Mouse (Mus musculus) liver, embryonic 11.5 days (tissue): ENCODE data around the gene Mrpl43. TPM values are rescaled to one million over a fixed set of nuclear protein-coding genes. Genes with fewer than 3 reads are reported as not detected.

ENCODE experiments used
- ATAC-seq: fragments of 200-750 bp; cut with Nextera tagmentation; replicated peaks from 2 replicates; pipeline ENCODE4 v1.8.0; 2017; ENCODE audit warnings: moderate number of reproducible peaks, mild to moderate bottlenecking, moderate TSS enrichment, moderate library complexity; ENCODE audit not compliant: low FRiP score
- DNase-seq: peaks from one replicate; pipeline ENCODE4 v3.0.0-alpha.2; 2017; ENCODE audit warnings: low spot score
- H3K27ac ChIP-seq: fragments of 300-500 bp; sonication (generic); 2 replicates; pipeline ENCODE4 v1.5.1; 2014; ENCODE audit warnings: mild to moderate bottlenecking, low read depth, low read length, control low read depth
- H3K27me3 ChIP-seq: fragments of 300-500 bp; sonication (generic); replicated peaks from 2 replicates; pipeline ENCODE4 v1.6.1; 2014; ENCODE audit warnings: low read length, mixed read lengths; ENCODE audit not compliant: control insufficient read depth, insufficient read depth
- H3K36me3 ChIP-seq: fragments of 300-500 bp; sonication (generic); 2 replicates; pipeline ENCODE4 v1.6.1; 2014; ENCODE audit warnings: mild to moderate bottlenecking, low read length, moderate library complexity, mixed read lengths; ENCODE audit not compliant: control insufficient read depth, insufficient read depth
- H3K4me1 ChIP-seq: fragments of 300-500 bp; sonication (generic); replicated peaks from 2 replicates; pipeline ENCODE4 v1.6.1; 2014; ENCODE audit warnings: low read length, mixed read lengths; ENCODE audit not compliant: control insufficient read depth, insufficient read depth
- H3K4me2 ChIP-seq: fragments of 300-500 bp; sonication (generic); 2 replicates; pipeline ENCODE4 v1.6.1; 2014; ENCODE audit warnings: mild to moderate bottlenecking, control low read depth, moderate library complexity
- H3K4me3 ChIP-seq: fragments of 300-500 bp; sonication (generic); 2 replicates; pipeline ENCODE4 v1.5.1; 2014; ENCODE audit warnings: low read depth, low read length, control low read depth
- H3K9ac ChIP-seq: fragments of 300-500 bp; sonication (generic); 2 replicates; pipeline ENCODE4 v1.6.1; 2014; ENCODE audit warnings: low read depth, low read length, control low read depth
- H3K9me3 ChIP-seq: fragments of 300-500 bp; sonication (generic); 2 replicates; pipeline ENCODE4 v1.6.1; 2016; ENCODE audit warnings: low read length, inconsistent platforms, mixed read lengths; ENCODE audit not compliant: control insufficient read depth
- WGBS: fragments of 180-500 bp; shearing (Covaris S2); extraction: QIAGEN DNeasy Blood & Tissue Kit; methylation state at CpG from one replicate; pipeline ENCODE4 v1.1.7; 2014; 5-methylcytosine and 5-hydroxymethylcytosine counted together
- polyA plus RNA-seq: library from polyadenylated mRNA; unstranded; fragments of >200 nt; fragmentation: Nextera tagmentation; extraction: Ambion mirVana; gene quantifications from 2 replicates; pipeline ENCODE4 v1.2.1, GENCODE M21; 2014

Gene Mrpl43
- polyA plus RNA-seq, 1 experiment from 2014 or later: 65.3 TPM

GRCm38 (mm10) chr19:45031780-45032179 lies 25.5 kb upstream of the Mrpl43 start:
- no peaks in the 10 kb centered on the region for H3K9me3 ChIP-seq
- H3K4me1 ChIP-seq: peaks cover 8% of the 10 kb centered on the region; the same call in 1 of the 2 replicates
- H3K9ac ChIP-seq: no peak overlapping the region
- H3K4me3 ChIP-seq: no peak overlapping the region
- peaks cover under 1% of the 10 kb centered on the region for H3K36me3 ChIP-seq
- 31% methylated on average over 4 of the region's 4 CpGs for WGBS
- no peak overlapping the region for H3K27ac ChIP-seq
- DNase-seq: peak; percentile 69
- H3K27me3 ChIP-seq: peaks cover 6% of the 10 kb centered on the region
- ATAC-seq: peak; percentile 35; the same call in 1 of the 2 replicates
- H3K4me2 ChIP-seq: no peak overlapping the region

GRCm38 (mm10) chr19:45030746-45031693 lies 24.8 kb upstream of the Mrpl43 start:
- Histone ChIP-seq H3K9me3 (no peaks in the 10 kb centered on the region), H3K4me3 (0 out of 2 replicates have a peak overlapping the region, but pooled peaks have one; percentile 18), H3K27ac (no peak overlapping the region), H3K27me3 (no peaks in the 10 kb centered on the region; the same call in 1 of the 2 replicates), H3K4me1 (peaks cover 8% of the 10 kb centered on the region; the same call in 1 of the 2 replicates), H3K36me3 (peaks cover 8% of the 10 kb centered on the region), H3K4me2 (peak overlapping the region; percentile 62), H3K9ac (no peak overlapping the region)
- ATAC-seq (no peak), DNase-seq (peak; percentile 63)
- 41% methylated on average over 20 of the region's 20 CpGs for WGBS

- no peaks in the 10 kb centered on the region for H3K9me3 ChIP-seq
- no peak overlapping the region for H3K9ac ChIP-seq
- no peak overlapping the region for H3K27ac ChIP-seq
- no peaks in the 10 kb centered on the region for H3K27me3 ChIP-seq
- H3K4me1 ChIP-seq: peaks cover 8% of the 10 kb centered on the region; the same call in 1 of the 2 replicates
- no peak overlapping the region for H3K4me3 ChIP-seq
- WGBS: 21% methylated on average over 8 of the region's 8 CpGs
- H3K4me2 ChIP-seq: no peak overlapping the region
- DNase-seq: peak; percentile 72
- peak; percentile 47 for ATAC-seq
- H3K36me3 ChIP-seq: peaks cover 17% of the 10 kb centered on the region
These were observed 23.9 kb upstream of the Mrpl43 start for GRCm38 (mm10) chr19:45030111-45030510.

GRCm38 (mm10) chr19:45029571-45029970 lies 23.3 kb upstream of the Mrpl43 start:
- Histone ChIP-seq H3K9me3 (no peaks in the 10 kb centered on the region), H3K36me3 (peaks cover 19% of the 10 kb centered on the region), H3K27ac (no peak overlapping the region), H3K4me3 (no peak overlapping the region), H3K9ac (no peak overlapping the region), H3K4me1 (peaks cover 8% of the 10 kb centered on the region), H3K4me2 (no peak overlapping the region), H3K27me3 (no peaks in the 10 kb centered on the region)
- WGBS: 53% methylated on average over 9 of the region's 9 CpGs
- DNase-seq (no peak), ATAC-seq (no peak)

- H3K4me2 ChIP-seq: no peak overlapping the region
- WGBS: 60% methylated on average over 19 of the region's 19 CpGs
- ATAC-seq: no peak
These were observed 22.5 kb upstream of the Mrpl43 start for GRCm38 (mm10) chr19:45028746-45029145.

GRCm38 (mm10) chr19:45027848-45028247 lies 21.6 kb upstream of the Mrpl43 start:
- 87% methylated on average over 6 of the region's 6 CpGs for WGBS
- no peak for ATAC-seq

More at GRCm38 (mm10) chr19:45028746-45029145, 22.5 kb upstream of the Mrpl43 start:
- H3K9me3 ChIP-seq: no peaks in the 10 kb centered on the region
- no peak overlapping the region for H3K9ac ChIP-seq
- H3K36me3 ChIP-seq: peaks cover 24% of the 10 kb centered on the region
- no peak for DNase-seq
- H3K4me3 ChIP-seq: no peak overlapping the region
- no peaks in the 10 kb centered on the region for H3K27me3 ChIP-seq
- no peak overlapping the region for H3K27ac ChIP-seq
- peaks cover 8% of the 10 kb centered on the region for H3K4me1 ChIP-seq

GRCm38 (mm10) chr19:45026958-45027670 lies 20.9 kb upstream of the Mrpl43 start:
- no peaks in the 10 kb centered on the region for H3K27me3 ChIP-seq
- H3K27ac ChIP-seq: no peak overlapping the region
- WGBS: 76% methylated on average over 6 of the region's 6 CpGs
- no peak overlapping the region for H3K4me2 ChIP-seq
- H3K4me3 ChIP-seq: no peak overlapping the region
- no peaks in the 10 kb centered on the region for H3K9me3 ChIP-seq
- H3K36me3 ChIP-seq: peaks cover 27% of the 10 kb centered on the region
- no peak overlapping the region for H3K9ac ChIP-seq
- peaks cover 8% of the 10 kb centered on the region for H3K4me1 ChIP-seq
- ATAC-seq (no peak), DNase-seq (no peak)

More at GRCm38 (mm10) chr19:45027848-45028247, 21.6 kb upstream of the Mrpl43 start:
- no peak overlapping the region for H3K4me2 ChIP-seq
- H3K4me1 ChIP-seq: peaks cover 8% of the 10 kb centered on the region
- no peak overlapping the region for H3K4me3 ChIP-seq
- peaks cover 27% of the 10 kb centered on the region for H3K36me3 ChIP-seq
- H3K27me3 ChIP-seq: no peaks in the 10 kb centered on the region
- H3K9ac ChIP-seq: no peak overlapping the region
- H3K27ac ChIP-seq: no peak overlapping the region
- DNase-seq: no peak
- H3K9me3 ChIP-seq: no peaks in the 10 kb centered on the region

- Histone ChIP-seq H3K27me3 (no peaks in the 10 kb centered on the region), H3K4me1 (peaks cover 8% of the 10 kb centered on the region), H3K36me3 (peaks cover 27% of the 10 kb centered on the region), H3K4me2 (no peak overlapping the region), H3K9ac (no peak overlapping the region), H3K27ac (no peak overlapping the region), H3K4me3 (no peak overlapping the region), H3K9me3 (no peaks in the 10 kb centered on the region)
- ATAC-seq (no peak), DNase-seq (no peak)
- WGBS: 92% methylated on average over 37 of the region's 37 CpGs
These were observed 19.8 kb upstream of the Mrpl43 start for GRCm38 (mm10) chr19:45025937-45026568.
